Comparison of ENCODE assay signal across 10 mouse cellular contexts in the genomic region with DNA sequence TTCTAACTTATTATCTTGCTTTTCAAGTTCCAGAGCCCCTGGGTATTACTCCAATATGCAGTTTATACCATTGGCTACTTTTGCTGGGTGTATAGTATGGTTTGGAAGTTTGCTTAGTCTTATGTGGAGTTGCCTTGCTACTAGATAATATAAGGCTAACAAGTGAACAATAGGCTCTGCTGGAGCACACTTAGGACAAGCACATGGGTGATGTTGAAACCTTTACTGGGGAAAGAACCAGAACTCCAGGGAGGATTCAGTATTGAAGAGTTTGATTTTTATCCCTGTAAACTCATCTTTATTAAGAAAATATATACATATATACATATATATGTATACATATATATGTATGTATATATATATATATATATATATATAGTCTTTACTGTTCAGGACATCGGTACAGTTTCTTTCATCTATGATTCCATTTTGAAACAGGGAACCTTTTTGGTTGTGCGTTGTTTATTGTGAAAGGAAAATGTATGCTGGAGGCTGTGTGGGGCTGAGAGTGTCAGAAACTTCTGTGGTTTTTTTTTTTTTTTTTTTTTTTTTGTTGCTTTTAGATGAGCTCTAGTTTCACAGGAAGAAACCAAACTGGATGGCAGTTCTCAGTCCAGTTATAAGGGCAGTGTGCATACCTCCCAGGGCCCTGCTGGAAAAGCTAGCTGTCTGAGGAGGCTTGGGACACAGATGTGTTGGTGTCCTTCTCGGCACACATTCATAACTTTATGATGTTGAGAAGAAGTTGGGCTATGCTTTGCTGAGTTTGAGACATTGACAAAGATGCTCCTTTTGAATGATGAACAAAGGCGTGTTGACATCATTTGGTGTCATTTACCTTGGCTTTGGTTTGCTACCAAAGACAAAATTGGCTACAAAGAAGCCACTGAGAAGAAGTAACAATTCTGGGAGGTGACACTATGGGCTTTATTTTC. TPM values are rescaled to one million over a fixed set of nuclear protein-coding genes. Genes with fewer than 3 reads are reported as not detected.
A peak's percentile ranks its signal among the peaks of the same experiment; 100 is the strongest.
DNase-seq lines count a peak whose midpoint lies in the region; ATAC-seq and TF ChIP-seq lines count a peak whose summit lies in the region.
"Had no signal": no experiment of that assay in that cellular context is flagged by ENCODE, and none has a peak within 500 bp of the region (broad histone marks: within the 10 kb centered on the region; RNA-seq: fewer than 3 reads in every experiment).

No protein-coding gene starts in this region.

- ATAC-seq in heart, embryonic 12.5 days (ENCODE audit: insufficient number of reproducible peaks, low FRiP score), result no peak
- ATAC-seq in forebrain, postnatal 0 days, result no peak
- ATAC-seq in midbrain, embryonic 12.5 days (ENCODE audit: low FRiP score, low read depth), result no peak
- ATAC-seq: liver, embryonic 12.5 days had no signal

- H3K36me3 ChIP-seq in heart, embryonic 12.5 days, result peaks cover 23% of the 10 kb centered on the region
- no peaks in the 10 kb centered on the region for H3K36me3 ChIP-seq in forebrain, postnatal 0 days (ENCODE audit: insufficient read depth)
- H3K36me3 ChIP-seq in midbrain, embryonic 12.5 days, result peaks cover 31% of the 10 kb centered on the region

- no peak for DNase-seq in heart, postnatal 10 days
- DNase-seq in T-cell, adult 2 months (ENCODE audit: low spot score), result peak; percentile 20
- no peak for DNase-seq in forebrain, postnatal 0 days
- DNase-seq in left cerebral cortex, postnatal 14 days (ENCODE audit: low spot score in 2 of 2), result no peak
- DNase-seq in layer of hippocampus, adult 9-10 months (ENCODE audit: low spot score), result no peak
- DNase-seq in cerebellum, adult 9-11 months, result no peak
- DNase-seq: retina, postnatal 1 day had no signal

- H3K4me1 ChIP-seq in heart, embryonic 12.5 days (replicated peaks), result peaks cover 35% of the 10 kb centered on the region
- peaks cover 21% of the 10 kb centered on the region for H3K4me1 ChIP-seq in forebrain, postnatal 0 days (ENCODE audit: insufficient read depth)
- peaks cover 24% of the 10 kb centered on the region for H3K4me1 ChIP-seq in midbrain, embryonic 12.5 days

- H3K27me3 ChIP-seq in heart, embryonic 12.5 days (replicated peaks), result no peaks in the 10 kb centered on the region
- H3K27me3 ChIP-seq in forebrain, postnatal 0 days (ENCODE audit: insufficient read depth, low read length), result no peaks in the 10 kb centered on the region
- H3K27me3 ChIP-seq in midbrain, embryonic 12.5 days, result no peaks in the 10 kb centered on the region
- H3K27me3 ChIP-seq: liver, embryonic 12.5 days had no signal

- no peak overlapping the region for H3K9ac ChIP-seq in heart, embryonic 12.5 days
- no peak overlapping the region for H3K9ac ChIP-seq in forebrain, postnatal 0 days
- H3K9ac ChIP-seq in midbrain, embryonic 12.5 days (replicated peaks), result no peak overlapping the region
- H3K9ac ChIP-seq: liver, embryonic 12.5 days had no signal

- H3K4me3 ChIP-seq in heart, embryonic 12.5 days, result no peak overlapping the region
- H3K4me3 ChIP-seq in forebrain, postnatal 0 days (ENCODE audit: low read depth, low read length), result peak overlapping the region; percentile 96
- H3K4me3 ChIP-seq in midbrain, embryonic 12.5 days, result peak overlapping the region; percentile 93

- no peak for TF ChIP-seq CTCF in forebrain, postnatal 0 days (IDR thresholded peaks at IDR 0.05; ENCODE audit: low read depth)

- H3K4me2 ChIP-seq in heart, embryonic 12.5 days, result peak overlapping the region; percentile 26; the same call in 1 of the 2 replicates
- peak overlapping the region; percentile 60 for H3K4me2 ChIP-seq in forebrain, postnatal 0 days (ENCODE audit: low read depth)
- peak overlapping the region; percentile 66 for H3K4me2 ChIP-seq in midbrain, embryonic 12.5 days (replicated peaks)

- intact Hi-C loops in heart, postnatal 10 days (cut with DNase I), result loop anchor here (2.0 to 10.0 kb wide), 4 partner anchors 17 to 719 kb away; no protein-coding TSS in a partner anchor
- intact Hi-C loops in left cerebral cortex, postnatal 14 days (cut with DNase I), result loop anchor here (5.0 kb wide), 1 partner anchor 716 kb away; no protein-coding TSS in a partner anchor

- H3K9me3 ChIP-seq in heart, embryonic 12.5 days (replicated peaks), result no peaks in the 10 kb centered on the region
- H3K9me3 ChIP-seq in forebrain, postnatal 0 days (ENCODE audit: low read length), result no peaks in the 10 kb centered on the region
- no peaks in the 10 kb centered on the region for H3K9me3 ChIP-seq in midbrain, embryonic 12.5 days
- H3K9me3 ChIP-seq: liver, embryonic 12.5 days had no signal

- 94% methylated on average over 4 of the region's 4 CpGs for WGBS in heart, embryonic 12.5 days
- 89% methylated on average over 4 of the region's 4 CpGs for WGBS in forebrain, postnatal 0 days
- WGBS in midbrain, embryonic 12.5 days, result 97% methylated on average over 4 of the region's 4 CpGs

- H3K27ac ChIP-seq in heart, embryonic 12.5 days (ENCODE audit: poor library complexity, severe bottlenecking), result no peak overlapping the region
- no peak overlapping the region for H3K27ac ChIP-seq in forebrain, postnatal 0 days (ENCODE audit: low read depth, low read length)
- no peak overlapping the region for H3K27ac ChIP-seq in midbrain, embryonic 12.5 days (replicated peaks)
- H3K27ac ChIP-seq: liver, embryonic 12.5 days had no signal

RNA-seq across cellular contexts. Expression of a gene that starts 2.6 kb away (rescaled TPM):
- polyA plus RNA-seq in heart, embryonic 12.5 days (2016; fragmentation: Nextera tagmentation; extraction: Ambion mirVana), result 15.4 and 15.9 TPM in 2 replicates
- total RNA-seq in heart, postnatal 10 days (2021), result 10 to 100 TPM; 18.0 to 18.7 TPM
- 12.0 and 14.5 TPM in 2 replicates for total RNA-seq in forebrain, postnatal 0 days (2014; rRNA removed)
- polyA plus RNA-seq in forebrain, postnatal 0 days (2015; fragmentation: Nextera tagmentation; extraction: Ambion mirVana), result 6.5 TPM in 2 replicates
- polyA plus RNA-seq in midbrain, embryonic 12.5 days (2016; fragmentation: Nextera tagmentation; extraction: Ambion mirVana), result 37.6 and 39.0 TPM in 2 replicates
- total RNA-seq in left cerebral cortex, postnatal 14 days (2021), result 10 to 100 TPM; 20.2 TPM
